Mouse (Mus musculus) liver, embryonic 16.5 days (tissue): ENCODE data around the gene Sv2a. TPM values are rescaled to one million over a fixed set of nuclear protein-coding genes. Genes with fewer than 3 reads are reported as not detected.

ENCODE experiments used
- ATAC-seq: fragments of 200-750 bp; cut with Nextera tagmentation; 2 replicates; pipeline ENCODE4 v1.8.0; 2017; ENCODE audit warnings: low read depth, mild to moderate bottlenecking, moderate number of reproducible peaks, moderate library complexity
- H3K27ac ChIP-seq: fragments of 300-500 bp; sonication (generic); 2 replicates; pipeline ENCODE4 v1.5.1; 2014; ENCODE audit warnings: mild to moderate bottlenecking, low read length
- H3K27me3 ChIP-seq: fragments of 300-500 bp; sonication (generic); 2 replicates; pipeline ENCODE4 v1.6.1; 2014; ENCODE audit warnings: low read depth, low read length, mixed read lengths; ENCODE audit not compliant: control insufficient read depth, insufficient read depth
- H3K36me3 ChIP-seq: fragments of 300-500 bp; sonication (generic); 2 replicates; pipeline ENCODE4 v1.6.1; 2014; ENCODE audit warnings: mild to moderate bottlenecking; ENCODE audit not compliant: control insufficient read depth, insufficient read depth
- H3K4me1 ChIP-seq: fragments of 300-500 bp; sonication (generic); 2 replicates; pipeline ENCODE4 v1.6.1; 2014; ENCODE audit warnings: low read depth, low read length, mixed read lengths; ENCODE audit not compliant: control insufficient read depth
- H3K4me2 ChIP-seq: fragments of 300-500 bp; sonication (generic); 2 replicates; pipeline ENCODE4 v1.6.1; 2014; ENCODE audit warnings: low read depth, low read length, mixed read lengths
- H3K4me3 ChIP-seq: fragments of 300-500 bp; sonication (generic); 2 replicates; pipeline ENCODE4 v1.5.1; 2014; ENCODE audit warnings: low read depth, mild to moderate bottlenecking, low read length
- H3K9ac ChIP-seq: fragments of 300-500 bp; sonication (generic); 2 replicates; pipeline ENCODE4 v1.6.1; 2014; ENCODE audit warnings: low read depth, low read length
- H3K9me3 ChIP-seq: fragments of 300-500 bp; sonication (generic); replicated peaks from 2 replicates; pipeline ENCODE4 v1.6.1; 2016; ENCODE audit warnings: low read length; ENCODE audit not compliant: control insufficient read depth
- WGBS: fragments of 180-500 bp; shearing (Covaris S2); extraction: QIAGEN DNeasy Blood & Tissue Kit; methylation state at CpG from one replicate; pipeline ENCODE4 v1.1.7; 2014; ENCODE audit not compliant: insufficient replicate concordance; 5-methylcytosine and 5-hydroxymethylcytosine counted together
- polyA plus RNA-seq: library from polyadenylated mRNA; unstranded; fragments of >200 nt; fragmentation: Nextera tagmentation; extraction: Ambion mirVana; gene quantifications from 2 replicates; pipeline ENCODE4 v1.2.1, GENCODE M21; 2015

Gene Sv2a
- polyA plus RNA-seq, 1 experiment from 2014 or later = 0.13 TPM

- WGBS = 47% methylated on average over 12 of the region's 12 CpGs
- Histone ChIP-seq H3K9ac (no peak overlapping the region), H3K27me3 (peaks cover 8% of the 10 kb centered on the region), H3K9me3 (no peaks in the 10 kb centered on the region), H3K36me3 (peaks cover 5% of the 10 kb centered on the region), H3K4me2 (no peak overlapping the region), H3K4me3 (no peak overlapping the region), H3K27ac (no peak overlapping the region), H3K4me1 (no peaks in the 10 kb centered on the region)
- no peak for ATAC-seq
These were observed 795 bp downstream of the Sv2a start for GRCm38 (mm10) chr3:96181510-96182381.

- WGBS = 28% methylated on average over 4 of the region's 4 CpGs
- no peak overlapping the region for H3K4me3 ChIP-seq
These were observed 1.4 kb downstream of the Sv2a start for GRCm38 (mm10) chr3:96182382-96182776.

GRCm38 (mm10) chr3:96192977-96193376 lies 12.0 kb downstream of the Sv2a start:
- no peak for ATAC-seq

More at GRCm38 (mm10) chr3:96182382-96182776, 1.4 kb downstream of the Sv2a start:
- H3K4me1 ChIP-seq = no peaks in the 10 kb centered on the region
- no peak for ATAC-seq
- no peak overlapping the region for H3K27ac ChIP-seq
- H3K27me3 ChIP-seq = peaks cover 8% of the 10 kb centered on the region
- no peak overlapping the region for H3K4me2 ChIP-seq
- H3K9me3 ChIP-seq = no peaks in the 10 kb centered on the region
- H3K9ac ChIP-seq = no peak overlapping the region
- peaks cover 2% of the 10 kb centered on the region; the same call in 1 of the 2 replicates for H3K36me3 ChIP-seq

GRCm38 (mm10) chr3:96194966-96195365 lies 14.0 kb downstream of the Sv2a start:
- H3K4me1 ChIP-seq = peaks cover 22% of the 10 kb centered on the region
- peaks cover 3% of the 10 kb centered on the region for H3K27me3 ChIP-seq
- H3K9ac ChIP-seq = no peak overlapping the region
- no peak for ATAC-seq
- H3K27ac ChIP-seq = no peak overlapping the region
- no peaks in the 10 kb centered on the region for H3K9me3 ChIP-seq
- no peaks in the 10 kb centered on the region for H3K36me3 ChIP-seq
- WGBS = 55% methylated on average over 10 of the region's 10 CpGs
- no peak overlapping the region for H3K4me3 ChIP-seq
- no peak overlapping the region for H3K4me2 ChIP-seq

More at GRCm38 (mm10) chr3:96192977-96193376, 12.0 kb downstream of the Sv2a start:
- Histone ChIP-seq H3K4me2 (no peak overlapping the region), H3K4me1 (peaks cover 11% of the 10 kb centered on the region), H3K4me3 (no peak overlapping the region), H3K9ac (no peak overlapping the region), H3K36me3 (no peaks in the 10 kb centered on the region), H3K27ac (no peak overlapping the region), H3K9me3 (no peaks in the 10 kb centered on the region), H3K27me3 (peaks cover 3% of the 10 kb centered on the region)
- 63% methylated on average over 12 of the region's 12 CpGs for WGBS

GRCm38 (mm10) chr3:96195616-96196313 lies 14.8 kb downstream of the Sv2a start:
- H3K36me3 ChIP-seq = no peaks in the 10 kb centered on the region
- H3K27me3 ChIP-seq = peaks cover 3% of the 10 kb centered on the region
- H3K4me1 ChIP-seq = peaks cover 22% of the 10 kb centered on the region
- 85% methylated on average over 11 of the region's 11 CpGs for WGBS
- H3K9me3 ChIP-seq = no peaks in the 10 kb centered on the region
- no peak for ATAC-seq
- H3K9ac ChIP-seq = no peak overlapping the region
- H3K27ac ChIP-seq = no peak overlapping the region
- H3K4me3 ChIP-seq = no peak overlapping the region
- no peak overlapping the region for H3K4me2 ChIP-seq

GRCm38 (mm10) chr3:96196437-96197128 lies 15.6 kb downstream of the Sv2a start:
- peak overlapping the region; percentile 99 for H3K4me2 ChIP-seq
- no peak for ATAC-seq
- 16% methylated on average over 27 of the region's 27 CpGs for WGBS
- peak overlapping the region; percentile 84 for H3K4me3 ChIP-seq
- H3K27ac ChIP-seq = peak overlapping the region; percentile 92
- peaks cover 22% of the 10 kb centered on the region for H3K4me1 ChIP-seq
- no peaks in the 10 kb centered on the region for H3K9me3 ChIP-seq
- peak overlapping the region; percentile 89 for H3K9ac ChIP-seq
- no peaks in the 10 kb centered on the region for H3K36me3 ChIP-seq
- H3K27me3 ChIP-seq = peaks cover 3% of the 10 kb centered on the region

- Histone ChIP-seq H3K4me3 (peak overlapping the region; percentile 84), H3K27ac (peak overlapping the region; percentile 92), H3K27me3 (peaks cover 3% of the 10 kb centered on the region), H3K9ac (peak overlapping the region; percentile 89), H3K36me3 (no peaks in the 10 kb centered on the region), H3K4me1 (peaks cover 22% of the 10 kb centered on the region), H3K9me3 (no peaks in the 10 kb centered on the region), H3K4me2 (peak overlapping the region; percentile 99)
- WGBS = under 1% methylated on average over 50 of the region's 50 CpGs
- peak; percentile 91 for ATAC-seq
These were observed 16.3 kb downstream of the Sv2a start for GRCm38 (mm10) chr3:96197129-96197749.

- Histone ChIP-seq H3K4me2 (peak overlapping the region; percentile 99), H3K27ac (peak overlapping the region; percentile 16; the same call in 1 of the 2 replicates), H3K9me3 (no peaks in the 10 kb centered on the region), H3K4me3 (peak overlapping the region; percentile 84), H3K36me3 (no peaks in the 10 kb centered on the region), H3K27me3 (peaks cover 3% of the 10 kb centered on the region), H3K9ac (0 out of 2 replicates have a peak overlapping the region, but pooled peaks have one; percentile 89), H3K4me1 (peaks cover 22% of the 10 kb centered on the region)
- no peak for ATAC-seq
- WGBS = 6% methylated on average over 6 of the region's 6 CpGs
These were observed 17.2 kb downstream of the Sv2a start for GRCm38 (mm10) chr3:96198181-96198580.
